Mouse (Mus musculus): Measurements from ENCODE around the gene Polr3h. TPM values are rescaled to one million over a fixed set of nuclear protein-coding genes. Genes with fewer than 3 reads are reported as not detected.
A peak's percentile ranks its signal among the peaks of the same experiment; 100 is the strongest.
"Not testable (repeated sequence)": the region's sequence is repeated elsewhere in the genome, so short reads cannot be mapped to it uniquely, and the experiment has no call there.

Polr3h gene
- total RNA-seq (2017): 7.9 to 13.7 TPM (median 8.1 TPM) in 3 replicates

- ATAC-seq (replicated peaks; ENCODE audit: insufficient number of reproducible peaks, low FRiP score, low TSS enrichment, poor library complexity, severe bottlenecking): peak; percentile 82
These were observed at the start of gene Polr3h for GRCm38 (mm10) chr15:81925760-81926445. TSS of gene Polr3h (minus strand) at chr15:81926240.

- not testable (repeated sequence) for ATAC-seq (replicated peaks; ENCODE audit: insufficient number of reproducible peaks, low FRiP score, low TSS enrichment, poor library complexity, severe bottlenecking)
These were observed 49.1 kb upstream of the Polr3h start for GRCm38 (mm10) chr15:81975156-81975555.

GRCm38 (mm10) chr15:81970498-81970897 lies 44.5 kb upstream of the Polr3h start:
- not testable (repeated sequence) for ATAC-seq (replicated peaks; ENCODE audit: insufficient number of reproducible peaks, low FRiP score, low TSS enrichment, poor library complexity, severe bottlenecking)

- ATAC-seq (replicated peaks; ENCODE audit: insufficient number of reproducible peaks, low FRiP score, low TSS enrichment, poor library complexity, severe bottlenecking): not testable (repeated sequence)
These were observed 43.6 kb upstream of the Polr3h start for GRCm38 (mm10) chr15:81969635-81970034.

GRCm38 (mm10) chr15:81969173-81969572 lies 43.1 kb upstream of the Polr3h start:
- no peak for ATAC-seq (replicated peaks; ENCODE audit: insufficient number of reproducible peaks, low FRiP score, low TSS enrichment, poor library complexity, severe bottlenecking)

GRCm38 (mm10) chr15:81968447-81968846 lies 42.4 kb upstream of the Polr3h start:
- no peak for ATAC-seq (replicated peaks; ENCODE audit: insufficient number of reproducible peaks, low FRiP score, low TSS enrichment, poor library complexity, severe bottlenecking)

GRCm38 (mm10) chr15:81967821-81968220 lies 41.8 kb upstream of the Polr3h start:
- ATAC-seq (replicated peaks; ENCODE audit: insufficient number of reproducible peaks, low FRiP score, low TSS enrichment, poor library complexity, severe bottlenecking): no peak

- ATAC-seq (replicated peaks; ENCODE audit: insufficient number of reproducible peaks, low FRiP score, low TSS enrichment, poor library complexity, severe bottlenecking): no peak
These were observed 40.2 kb upstream of the Polr3h start for GRCm38 (mm10) chr15:81966062-81966829.

- no peak for ATAC-seq (replicated peaks; ENCODE audit: insufficient number of reproducible peaks, low FRiP score, low TSS enrichment, poor library complexity, severe bottlenecking)
These were observed 39.0 kb upstream of the Polr3h start for GRCm38 (mm10) chr15:81964980-81965545.

GRCm38 (mm10) chr15:81964262-81964661 lies 38.2 kb upstream of the Polr3h start:
- ATAC-seq (replicated peaks; ENCODE audit: insufficient number of reproducible peaks, low FRiP score, low TSS enrichment, poor library complexity, severe bottlenecking): no peak

- no peak for ATAC-seq (replicated peaks; ENCODE audit: insufficient number of reproducible peaks, low FRiP score, low TSS enrichment, poor library complexity, severe bottlenecking)
These were observed 35.0 kb upstream of the Polr3h start for GRCm38 (mm10) chr15:81961078-81961451.

GRCm38 (mm10) chr15:81960171-81961077 lies 34.4 kb upstream of the Polr3h start, which contains the start of gene Pmm1:
TSS of gene Pmm1 (minus strand) at chr15:81960930.
- peak; percentile 96 for ATAC-seq (replicated peaks; ENCODE audit: insufficient number of reproducible peaks, low FRiP score, low TSS enrichment, poor library complexity, severe bottlenecking)

GRCm38 (mm10) chr15:81958906-81959305 lies 32.9 kb upstream of the Polr3h start:
- no peak for ATAC-seq (replicated peaks; ENCODE audit: insufficient number of reproducible peaks, low FRiP score, low TSS enrichment, poor library complexity, severe bottlenecking)

GRCm38 (mm10) chr15:81957598-81957997 lies 31.6 kb upstream of the Polr3h start:
- no peak for ATAC-seq (replicated peaks; ENCODE audit: insufficient number of reproducible peaks, low FRiP score, low TSS enrichment, poor library complexity, severe bottlenecking)

- ATAC-seq (replicated peaks; ENCODE audit: insufficient number of reproducible peaks, low FRiP score, low TSS enrichment, poor library complexity, severe bottlenecking): no peak
These were observed 30.4 kb upstream of the Polr3h start for GRCm38 (mm10) chr15:81956457-81956856.

- no peak for ATAC-seq (replicated peaks; ENCODE audit: insufficient number of reproducible peaks, low FRiP score, low TSS enrichment, poor library complexity, severe bottlenecking)
These were observed 29.4 kb upstream of the Polr3h start for GRCm38 (mm10) chr15:81955414-81955813.

- ATAC-seq (replicated peaks; ENCODE audit: insufficient number of reproducible peaks, low FRiP score, low TSS enrichment, poor library complexity, severe bottlenecking): no peak
These were observed 28.7 kb upstream of the Polr3h start for GRCm38 (mm10) chr15:81954716-81955115.

- ATAC-seq (replicated peaks; ENCODE audit: insufficient number of reproducible peaks, low FRiP score, low TSS enrichment, poor library complexity, severe bottlenecking): no peak
These were observed 28.1 kb upstream of the Polr3h start for GRCm38 (mm10) chr15:81954151-81954583.

GRCm38 (mm10) chr15:81952310-81952709 lies 26.3 kb upstream of the Polr3h start:
- ATAC-seq (replicated peaks; ENCODE audit: insufficient number of reproducible peaks, low FRiP score, low TSS enrichment, poor library complexity, severe bottlenecking): no peak
